Mouse (Mus musculus) activated CD4-positive, CD25-positive, alpha-beta regulatory T cell, adult 4 months (primary cell): ENCODE results near the gene Gpr88. TPM values are rescaled to one million over a fixed set of nuclear protein-coding genes. Genes with fewer than 3 reads are reported as not detected.

ENCODE experiments used
- ATAC-seq: one replicate; pipeline ENCODE4 v1.8.0; 2017
- polyA plus RNA-seq, 2 experiments: library from polyadenylated mRNA; unstranded; fragments of 100-300 nt; shearing (Covaris generic); gene quantifications; one replicate each; pipeline ENCODE4 v1.2.1; 2017

Gene Gpr88
- not detected for polyA plus RNA-seq

GRCm38 (mm10) chr3:116253077-116253531 is at the start of gene Gpr88:
Gene Gpr88 (minus strand): TSS chr3:116253503.
- ATAC-seq: no peak

GRCm38 (mm10) chr3:116302581-116302980 is 49.3 kb upstream of the Gpr88 start:
- no peak for ATAC-seq

- no peak for ATAC-seq
These were observed 48.5 kb upstream of the Gpr88 start for GRCm38 (mm10) chr3:116301754-116302153.

GRCm38 (mm10) chr3:116298727-116299126 is 45.4 kb upstream of the Gpr88 start:
- no peak for ATAC-seq

- ATAC-seq: no peak
These were observed 44.7 kb upstream of the Gpr88 start for GRCm38 (mm10) chr3:116298003-116298402.

- ATAC-seq: no peak
These were observed 43.9 kb upstream of the Gpr88 start for GRCm38 (mm10) chr3:116297170-116297569.

GRCm38 (mm10) chr3:116290041-116290815 is 36.9 kb upstream of the Gpr88 start:
- ATAC-seq: no peak

GRCm38 (mm10) chr3:116288833-116289232 is 35.5 kb upstream of the Gpr88 start:
- no peak for ATAC-seq

- no peak for ATAC-seq
These were observed 31.4 kb upstream of the Gpr88 start for GRCm38 (mm10) chr3:116284735-116285134.

GRCm38 (mm10) chr3:116283996-116284395 is 30.7 kb upstream of the Gpr88 start:
- ATAC-seq: no peak

GRCm38 (mm10) chr3:116281663-116282062 is 28.4 kb upstream of the Gpr88 start:
- ATAC-seq: no peak

- no peak for ATAC-seq
These were observed 23.8 kb upstream of the Gpr88 start for GRCm38 (mm10) chr3:116277146-116277545.

- ATAC-seq: no peak
These were observed 18.4 kb upstream of the Gpr88 start for GRCm38 (mm10) chr3:116271679-116272078.

GRCm38 (mm10) chr3:116267036-116267654 is 13.8 kb upstream of the Gpr88 start:
- ATAC-seq: no peak

GRCm38 (mm10) chr3:116266360-116266759 is 13.1 kb upstream of the Gpr88 start:
- ATAC-seq: no peak

- no peak for ATAC-seq
These were observed 10.7 kb upstream of the Gpr88 start for GRCm38 (mm10) chr3:116263977-116264376.

- no peak for ATAC-seq
These were observed 9.8 kb upstream of the Gpr88 start for GRCm38 (mm10) chr3:116263061-116263460.

GRCm38 (mm10) chr3:116256104-116256503 is 2.8 kb upstream of the Gpr88 start:
- no peak for ATAC-seq

- no peak for ATAC-seq
These were observed 855 bp downstream of the Gpr88 start for GRCm38 (mm10) chr3:116252255-116253040.

GRCm38 (mm10) chr3:116251481-116252254 is 1.6 kb downstream of the Gpr88 start:
- no peak for ATAC-seq

- no peak for ATAC-seq
These were observed 4.3 kb downstream of the Gpr88 start for GRCm38 (mm10) chr3:116249026-116249425.

GRCm38 (mm10) chr3:116244476-116244875 is 8.8 kb downstream of the Gpr88 start:
- ATAC-seq: no peak
